15 mouse cellular contexts compared by ENCODE assay signal in genomic region chr19:4590025-4590424, GRCm38 (mm10). TPM values are rescaled to one million over a fixed set of nuclear protein-coding genes. Genes with fewer than 3 reads are reported as not detected.
A peak's percentile ranks its signal among the peaks of the same experiment; 100 is the strongest.
DNase-seq lines count a peak whose midpoint lies in the region; ATAC-seq and TF ChIP-seq lines count a peak whose summit lies in the region.
"Had no signal": no experiment of that assay in that cellular context is flagged by ENCODE, and none has a peak within 500 bp of the region (broad histone marks: within the 10 kb centered on the region; RNA-seq: fewer than 3 reads in every experiment).

No protein-coding gene starts in this region.

- TF ChIP-seq EP300 in MEL (IDR thresholded peaks at IDR 0.05; ENCODE audit: low read depth in 1 of 2, low read length in 2 of 2): no peak
- TF ChIP-seq EP300 in lung, postnatal 0 days (IDR thresholded peaks at IDR 0.05): peak; percentile 46; the same call in 1 of the 2 replicates

- no peak for ATAC-seq in kidney, embryonic 15.5 days (replicated peaks; ENCODE audit: low FRiP score)
- peak; percentile 90 for ATAC-seq in lung, postnatal 0 days
- ATAC-seq: hindbrain, embryonic 16.5 days had no signal

- no peak for TF ChIP-seq RAD21 in MEL (IDR thresholded peaks at IDR 0.05; ENCODE audit: low read depth, low read length)

- H3K79me2 ChIP-seq in MEL (ENCODE audit: control insufficient read depth, insufficient read depth, low read length, poor library complexity): no peaks in the 10 kb centered on the region

- H3K36me3 ChIP-seq in kidney, embryonic 15.5 days: no peaks in the 10 kb centered on the region
- no peaks in the 10 kb centered on the region; a peak in 1 of 4 replicates for H3K36me3 ChIP-seq in MEL (ENCODE audit: control insufficient read depth in 1 of 2, insufficient read depth in 2 of 2, low read length in 2 of 2)
- no peaks in the 10 kb centered on the region for H3K36me3 ChIP-seq in lung, postnatal 0 days (ENCODE audit: insufficient read depth, low read length)
- H3K36me3 ChIP-seq in heart, embryonic 10.5 days: no peaks in the 10 kb centered on the region
- H3K36me3 ChIP-seq: forebrain, embryonic 10.5 days had no signal

- no peaks in the 10 kb centered on the region for H3K9me3 ChIP-seq in kidney, embryonic 15.5 days (replicated peaks)
- H3K9me3 ChIP-seq in MEL (replicated peaks; ENCODE audit: insufficient read depth, low read length): no peaks in the 10 kb centered on the region
- no peaks in the 10 kb centered on the region for H3K9me3 ChIP-seq in lung, postnatal 0 days (ENCODE audit: low read length)
- H3K9me3 ChIP-seq in heart, embryonic 10.5 days: no peaks in the 10 kb centered on the region
- H3K9me3 ChIP-seq: forebrain, embryonic 10.5 days had no signal

- peaks cover 11% of the 10 kb centered on the region for H3K4me1 ChIP-seq in kidney, embryonic 15.5 days
- peaks cover 0 to 3% of the 10 kb centered on the region in 2 experiments; a peak in 2 of 4 replicates for H3K4me1 ChIP-seq in MEL (ENCODE audit: control insufficient read depth in 1 of 2, insufficient read depth in 2 of 2, low read length in 2 of 2)
- H3K4me1 ChIP-seq in lung, postnatal 0 days (ENCODE audit: insufficient read depth, low read depth, low read length): no peaks in the 10 kb centered on the region
- H3K4me1 ChIP-seq in heart, embryonic 10.5 days: peaks cover 7% of the 10 kb centered on the region; the same call in 1 of the 2 replicates

- H3K9ac ChIP-seq in kidney, embryonic 15.5 days: no peak overlapping the region
- H3K9ac ChIP-seq in MEL (ENCODE audit: control insufficient read depth, low read depth, low read length, poor library complexity, severe bottlenecking): no peak overlapping the region
- H3K9ac ChIP-seq in lung, postnatal 0 days (replicated peaks; ENCODE audit: low read depth): no peak overlapping the region

- no peaks in the 10 kb centered on the region for H3K27me3 ChIP-seq in kidney, embryonic 15.5 days
- no peaks in the 10 kb centered on the region for H3K27me3 ChIP-seq in MEL (ENCODE audit: control insufficient read depth in 1 of 2, insufficient read depth in 2 of 2, low read length in 2 of 2)
- H3K27me3 ChIP-seq in lung, postnatal 0 days (replicated peaks; ENCODE audit: insufficient read depth, low read length): no peaks in the 10 kb centered on the region
- H3K27me3 ChIP-seq in heart, embryonic 10.5 days (ENCODE audit: insufficient read depth, poor library complexity, severe bottlenecking): no peaks in the 10 kb centered on the region

- DNase-seq in kidney, postnatal 36 days: peak; percentile 47 to 60
- DNase-seq in MEL (ENCODE audit: low read depth, low spot score): peak; percentile 66
- peak; percentile 76 for DNase-seq in lung, postnatal 0 days (ENCODE audit: low spot score)
- DNase-seq in thymus, postnatal 14 days: peak; percentile 32
- no peak for DNase-seq in gastrocnemius, postnatal 4 days (ENCODE audit: low spot score in 2 of 2)
- no peak for DNase-seq in heart, embryonic 10.5 days (ENCODE audit: low spot score)
- DNase-seq in cerebellum, postnatal 25 days: no peak
- DNase-seq: adrenal gland, postnatal 25 days; kidney, postnatal 4 days; midbrain, embryonic 14.5 days; right cerebral cortex, postnatal 25 days had no signal

- no peak overlapping the region for H3K4me3 ChIP-seq in kidney, embryonic 15.5 days (replicated peaks)
- H3K4me3 ChIP-seq in MEL (ENCODE audit: control insufficient read depth in 1 of 2, insufficient read depth in 1 of 2, low read depth in 2 of 2, low read length in 2 of 2): no peak overlapping the region
- no peak overlapping the region for H3K4me3 ChIP-seq in lung, postnatal 0 days (ENCODE audit: low read depth, low read length)
- H3K4me3 ChIP-seq in heart, embryonic 10.5 days: no peak overlapping the region
- H3K4me3 ChIP-seq: forebrain, embryonic 10.5 days had no signal

- no peak for TF ChIP-seq POLR2A in MEL (IDR thresholded peaks at IDR 0.05; ENCODE audit: control insufficient read depth in 1 of 2, insufficient read depth in 1 of 2, low read depth in 1 of 2, low read length in 2 of 2, poor library complexity in 1 of 2)

- no peak for TF ChIP-seq CTCF in MEL (IDR thresholded peaks at IDR 0.05 in 2 of 3, conservative IDR thresholded peaks at IDR 0.05 in 1 of 3; ENCODE audit: control insufficient read depth in 1 of 3, insufficient read depth in 1 of 3, low read depth in 2 of 3, low read length in 3 of 3, poor library complexity in 1 of 3, severe bottlenecking in 1 of 3)
- no peak for TF ChIP-seq CTCF in lung, postnatal 0 days (IDR thresholded peaks at IDR 0.05)

- 73% methylated on average over 3 of the region's 3 CpGs for WGBS in kidney, embryonic 15.5 days
- 42% methylated on average over 3 of the region's 3 CpGs for WGBS in lung, postnatal 0 days
- WGBS in heart, embryonic 10.5 days: 83% methylated on average over 3 of the region's 3 CpGs

- no peak overlapping the region for H3K27ac ChIP-seq in kidney, embryonic 15.5 days
- no peak overlapping the region for H3K27ac ChIP-seq in MEL (ENCODE audit: control insufficient read depth, low read depth, low read length)
- peak overlapping the region; percentile 43; the same call in 1 of the 2 replicates for H3K27ac ChIP-seq in lung, postnatal 0 days (ENCODE audit: low read length)
- H3K27ac ChIP-seq in heart, embryonic 10.5 days: no peak overlapping the region
- H3K27ac ChIP-seq: forebrain, embryonic 10.5 days had no signal

- no peak overlapping the region for H3K4me2 ChIP-seq in kidney, embryonic 15.5 days
- no peak overlapping the region for H3K4me2 ChIP-seq in lung, postnatal 0 days (replicated peaks; ENCODE audit: low read depth, low read length)

TF ChIP-seq in MEL, 35 proteins besides CTCF, POLR2A, EP300 and RAD21:
- TF ChIP-seq ETS1 (IDR thresholded peaks at IDR 0.05; ENCODE audit: low read depth, low read length) (peak; percentile 52), CHD2 (IDR thresholded peaks at IDR 0.05; ENCODE audit: low read length) (no peak)

RNA-seq across cellular contexts. Expression of gene Lrfn4, which starts 25.4 kb away (rescaled TPM):
- polyA plus RNA-seq in kidney, embryonic 15.5 days (2015; fragmentation: Nextera tagmentation; extraction: Ambion mirVana): 6.6 and 7.7 TPM in 2 replicates
- total RNA-seq in MEL (2012; rRNA removed): 11.5 and 14.0 TPM in 2 replicates
- 10 to 100 TPM in 1 of 2 experiments, not detected in 1; 17.5 TPM for polyA plus RNA-seq in MEL (2012; ENCODE audit: insufficient read depth in 1 of 2, insufficient read length in 2 of 2, low read depth in 1 of 2, low replicate concordance in 2 of 2, missing spikeins in 1 of 2)
- polyA plus RNA-seq in lung, postnatal 0 days (2015; fragmentation: Nextera tagmentation; extraction: Ambion mirVana): 3.2 and 3.4 TPM in 2 replicates
- 10 to 100 TPM; 11.4 to 13.0 TPM for total RNA-seq in gastrocnemius, postnatal 4 days (2021)
- polyA plus RNA-seq in heart, embryonic 10.5 days (2016; fragmentation: Nextera tagmentation; extraction: Ambion mirVana): 4.4 and 7.2 TPM in 2 replicates
- total RNA-seq: neutrophil, adult 5-6 weeks had no signal

RNA-seq across cellular contexts. Expression of gene Rce1, which starts 35.4 kb away (rescaled TPM):
- 79.8 and 80.5 TPM in 2 replicates for polyA plus RNA-seq in kidney, embryonic 15.5 days (2015; fragmentation: Nextera tagmentation; extraction: Ambion mirVana)
- 37.1 and 43.1 TPM in 2 replicates for total RNA-seq in MEL (2012; rRNA removed)
- 10 to 100 TPM in 1 of 2 experiments, not detected in 1; 67.8 TPM for polyA plus RNA-seq in MEL (2012; ENCODE audit: insufficient read depth in 1 of 2, insufficient read length in 2 of 2, low read depth in 1 of 2, low replicate concordance in 2 of 2, missing spikeins in 1 of 2)
- polyA plus RNA-seq in lung, postnatal 0 days (2015; fragmentation: Nextera tagmentation; extraction: Ambion mirVana): 52.5 and 54.9 TPM in 2 replicates
- 10 to 100 TPM; 14.3 to 15.8 TPM for total RNA-seq in gastrocnemius, postnatal 4 days (2021)
- 53.1 and 61.9 TPM in 2 replicates for polyA plus RNA-seq in heart, embryonic 10.5 days (2016; fragmentation: Nextera tagmentation; extraction: Ambion mirVana)

Comparison
In these comparisons a context has a peak if more than half of its experiments do, and no peak if none do; other contexts are left out.
1. DNase-seq: peak in kidney, postnatal 36 days (2 of 2), MEL (single experiment), lung, postnatal 0 days (single experiment) and thymus, postnatal 14 days (single experiment); none in gastrocnemius, postnatal 4 days (0 of 2), heart, embryonic 10.5 days (single experiment) and cerebellum, postnatal 25 days (0 of 2).